Mouse (Mus musculus): ENCODE measurements at regions not wholly inside any gene's neighbourhood (a gene's known extent, or its start where the extent isn't known, plus 50 kb on each side); places are given as distances from the start of the nearest gene placed in this dataset.

GRCm38 (mm10) chr4:87566616-87567015, 336.3 kb upstream of the Slc24a2 start:
- no peaks in the 10 kb centered on the region for H3K27me3 ChIP-seq (ENCODE audit: control insufficient read depth, insufficient read depth, insufficient read length)
- H3K79me3 ChIP-seq (ENCODE audit: low read depth): no peaks in the 10 kb centered on the region
- H3K36me3 ChIP-seq (ENCODE audit: control insufficient read depth, insufficient read depth): no peaks in the 10 kb centered on the region
- H3K79me2 ChIP-seq (ENCODE audit: control insufficient read depth, insufficient read depth): no peaks in the 10 kb centered on the region
- TF ChIP-seq CTCF (IDR thresholded peaks at IDR 0.05; ENCODE audit: control insufficient read depth, insufficient read depth, insufficient read length): no peak
- TF ChIP-seq MYOG (IDR thresholded peaks at IDR 0.05; ENCODE audit: control insufficient read depth, extremely low read depth, insufficient read length): no peak
- TF ChIP-seq MAX (IDR thresholded peaks at IDR 0.05): no peak
- TF ChIP-seq MYOD1 (IDR thresholded peaks at IDR 0.05; ENCODE audit: control insufficient read depth, insufficient read length, low read depth): no peak
- TF ChIP-seq FOSL1 (IDR thresholded peaks at IDR 0.05; ENCODE audit: insufficient read depth, low read length, poor library complexity, severe bottlenecking): no peak
- no peak overlapping the region for H3K4me3 ChIP-seq (ENCODE audit: insufficient read depth, poor library complexity, severe bottlenecking)
- H3ac ChIP-seq (ENCODE audit: control insufficient read depth, insufficient read length, low read depth): no peak overlapping the region

GRCm38 (mm10) chr4:87554912-87555311, 324.6 kb upstream of the Slc24a2 start:
- TF ChIP-seq CTCF (IDR thresholded peaks at IDR 0.05; ENCODE audit: control insufficient read depth, insufficient read depth, insufficient read length) (no peak), CEBPB (IDR thresholded peaks at IDR 0.05; ENCODE audit: low read depth) (no peak), MAX (IDR thresholded peaks at IDR 0.05) (no peak), MYOG (IDR thresholded peaks at IDR 0.05; ENCODE audit: control insufficient read depth, extremely low read depth, insufficient read length) (no peak), USF1 (IDR thresholded peaks at IDR 0.05; ENCODE audit: low read depth) (no peak), FOSL1 (IDR thresholded peaks at IDR 0.05; ENCODE audit: insufficient read depth, low read length, poor library complexity, severe bottlenecking) (no peak)
- no peaks in the 10 kb centered on the region for H3K79me3 ChIP-seq (ENCODE audit: low read depth)
- H3K36me3 ChIP-seq (ENCODE audit: control insufficient read depth, insufficient read depth): no peaks in the 10 kb centered on the region
- H3K27me3 ChIP-seq (ENCODE audit: control insufficient read depth, insufficient read depth, insufficient read length): no peaks in the 10 kb centered on the region
- no peak overlapping the region for H3ac ChIP-seq (ENCODE audit: control insufficient read depth, insufficient read length, low read depth)
- no peaks in the 10 kb centered on the region for H3K79me2 ChIP-seq (ENCODE audit: control insufficient read depth, insufficient read depth)
- no peak overlapping the region for H3K4me3 ChIP-seq (ENCODE audit: insufficient read depth, poor library complexity, severe bottlenecking)
